ENCODE assay signal across 1 mouse cellular context in the genomic region with DNA sequence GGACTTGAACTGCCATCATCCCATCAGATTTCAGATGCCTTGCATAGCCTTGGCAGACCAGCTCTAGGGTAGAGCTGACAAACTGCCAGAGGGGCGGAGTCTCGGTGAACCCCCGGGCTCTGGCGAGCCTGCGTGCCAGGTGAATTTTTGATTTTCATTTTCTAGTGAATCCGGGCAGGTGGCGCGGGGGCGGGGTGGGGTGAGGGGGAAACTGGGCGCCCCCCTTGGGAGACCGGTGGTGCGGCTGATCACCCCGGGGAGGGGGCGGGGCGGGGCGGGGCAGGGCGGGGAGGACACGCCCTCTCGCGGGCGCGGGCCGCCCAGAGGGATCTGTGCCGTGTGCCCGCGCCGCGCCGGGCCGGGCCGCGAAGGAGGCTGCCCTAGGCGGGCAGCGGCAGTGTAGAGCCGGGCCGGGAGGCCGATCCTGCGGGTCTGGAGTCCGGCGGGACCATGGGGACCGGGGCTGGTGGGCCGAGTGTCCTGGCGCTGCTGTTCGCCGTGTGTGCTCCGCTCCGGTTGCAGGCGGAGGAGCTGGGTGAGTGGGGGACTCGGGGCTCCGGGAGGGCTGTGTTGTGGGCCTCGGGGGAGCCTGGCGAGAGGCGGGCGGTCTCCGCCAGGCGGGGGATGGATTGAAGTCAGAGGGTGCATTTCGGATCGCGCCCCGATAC.
TF ChIP-seq lines count a peak whose summit lies in the region.

A gene (plus strand): TSS at position 319 of the 668 bp plus-strand sequence.

TF ChIP-seq in C2C12, 6 proteins besides CTCF, POLR2A, EP300 and RAD21:
- TF ChIP-seq FOSL1 (IDR thresholded peaks at IDR 0.05; ENCODE audit: insufficient read depth, low read length, poor library complexity, severe bottlenecking) (no peak), USF1 (IDR thresholded peaks at IDR 0.05; ENCODE audit: low read depth) (no peak), MAX (IDR thresholded peaks at IDR 0.05) (no peak), MYOG (IDR thresholded peaks at IDR 0.05; ENCODE audit: control insufficient read depth, extremely low read depth, insufficient read length) (no peak), CEBPB (IDR thresholded peaks at IDR 0.05; ENCODE audit: low read depth) (no peak), MYOD1 (IDR thresholded peaks at IDR 0.05; ENCODE audit: control insufficient read depth, insufficient read length, low read depth) (no peak)
TF ChIP-seq in C2C12: peak in this region for 0.
